Mouse (Mus musculus): ENCODE measurements at regions not wholly inside any gene's neighbourhood (a gene's known extent, or its start where the extent isn't known, plus 50 kb on each side); places are given as distances from the start of the nearest gene placed in this dataset.

DNA sequence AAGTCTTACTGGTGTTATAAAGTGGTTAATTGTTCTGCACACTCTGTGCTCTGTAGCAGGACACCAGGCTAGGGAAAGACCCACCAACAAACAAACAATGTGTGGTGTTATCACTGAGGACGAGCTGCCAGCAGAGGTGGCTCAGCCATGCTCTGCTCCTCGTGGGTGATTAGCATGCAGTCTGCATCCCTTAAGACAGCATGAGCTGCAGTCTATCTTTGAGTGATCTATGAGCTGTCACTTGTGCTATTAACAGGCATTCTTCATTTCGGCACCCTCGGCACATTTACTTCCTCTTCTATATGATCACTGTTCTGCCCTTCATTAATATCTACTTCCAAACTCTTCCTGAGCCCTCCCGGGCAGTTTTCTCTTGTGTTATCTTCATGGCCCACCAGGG, 178.5 kb upstream of the Ntf3 start:
- TF ChIP-seq NANOG (IDR thresholded peaks at IDR 0.05; ENCODE audit: borderline replicate concordance, low read length): no peak
- no peak for TF ChIP-seq POU5F1 (IDR thresholded peaks at IDR 0.05; ENCODE audit: borderline replicate concordance, low read length)
- TF ChIP-seq CTCF (conservative IDR thresholded peaks at IDR 0.05; ENCODE audit: low read length): no peak
- Histone ChIP-seq H3K36me3 (ENCODE audit: insufficient read depth, low read length) (no peaks in the 10 kb centered on the region), H3K27me3 (ENCODE audit: insufficient read depth, low read length) (no peaks in the 10 kb centered on the region), H3K4me3 (replicated peaks; ENCODE audit: low read length) (no peak overlapping the region), H3K9me3 (ENCODE audit: low read length) (no peaks in the 10 kb centered on the region), H3K4me1 (replicated peaks; ENCODE audit: low read depth, low read length) (no peaks in the 10 kb centered on the region)

GRCm38 (mm10) chr6:126340098-126340610, 173.4 kb upstream of the Ntf3 start:
- no peaks in the 10 kb centered on the region for H3K36me3 ChIP-seq (ENCODE audit: insufficient read depth, low read length)
- H3K4me1 ChIP-seq (replicated peaks; ENCODE audit: low read depth, low read length): no peaks in the 10 kb centered on the region
- TF ChIP-seq NANOG (IDR thresholded peaks at IDR 0.05; ENCODE audit: borderline replicate concordance, low read length) (no peak), POU5F1 (IDR thresholded peaks at IDR 0.05; ENCODE audit: borderline replicate concordance, low read length) (no peak), CTCF (conservative IDR thresholded peaks at IDR 0.05; ENCODE audit: low read length) (no peak)
- no peaks in the 10 kb centered on the region for H3K27me3 ChIP-seq (ENCODE audit: insufficient read depth, low read length)
- no peaks in the 10 kb centered on the region for H3K9me3 ChIP-seq (ENCODE audit: low read length)
- no peak overlapping the region for H3K4me3 ChIP-seq (replicated peaks; ENCODE audit: low read length)

GRCm38 (mm10) chr6:126337711-126338110, 171.0 kb upstream of the Ntf3 start:
- TF ChIP-seq NANOG (IDR thresholded peaks at IDR 0.05; ENCODE audit: borderline replicate concordance, low read length) (no peak), CTCF (conservative IDR thresholded peaks at IDR 0.05; ENCODE audit: low read length) (no peak), POU5F1 (IDR thresholded peaks at IDR 0.05; ENCODE audit: borderline replicate concordance, low read length) (no peak)
- Histone ChIP-seq H3K36me3 (ENCODE audit: insufficient read depth, low read length) (no peaks in the 10 kb centered on the region), H3K4me3 (replicated peaks; ENCODE audit: low read length) (no peak overlapping the region), H3K27me3 (ENCODE audit: insufficient read depth, low read length) (0 out of 2 replicates have a peak, but pooled peaks cover 2% of the 10 kb centered on the region), H3K4me1 (replicated peaks; ENCODE audit: low read depth, low read length) (no peaks in the 10 kb centered on the region), H3K9me3 (ENCODE audit: low read length) (no peaks in the 10 kb centered on the region)

GRCm38 (mm10) chr6:126334258-126334657, 167.5 kb upstream of the Ntf3 start:
- TF ChIP-seq NANOG (IDR thresholded peaks at IDR 0.05; ENCODE audit: borderline replicate concordance, low read length) (no peak), CTCF (conservative IDR thresholded peaks at IDR 0.05; ENCODE audit: low read length) (no peak), POU5F1 (IDR thresholded peaks at IDR 0.05; ENCODE audit: borderline replicate concordance, low read length) (no peak)
- Histone ChIP-seq H3K9me3 (ENCODE audit: low read length) (no peaks in the 10 kb centered on the region), H3K27me3 (ENCODE audit: insufficient read depth, low read length) (0 out of 2 replicates have a peak, but pooled peaks cover 2% of the 10 kb centered on the region), H3K36me3 (ENCODE audit: insufficient read depth, low read length) (no peaks in the 10 kb centered on the region), H3K4me3 (replicated peaks; ENCODE audit: low read length) (no peak overlapping the region), H3K4me1 (replicated peaks; ENCODE audit: low read depth, low read length) (peaks cover under 1% of the 10 kb centered on the region; the same call in 1 of the 2 replicates)

DNA sequence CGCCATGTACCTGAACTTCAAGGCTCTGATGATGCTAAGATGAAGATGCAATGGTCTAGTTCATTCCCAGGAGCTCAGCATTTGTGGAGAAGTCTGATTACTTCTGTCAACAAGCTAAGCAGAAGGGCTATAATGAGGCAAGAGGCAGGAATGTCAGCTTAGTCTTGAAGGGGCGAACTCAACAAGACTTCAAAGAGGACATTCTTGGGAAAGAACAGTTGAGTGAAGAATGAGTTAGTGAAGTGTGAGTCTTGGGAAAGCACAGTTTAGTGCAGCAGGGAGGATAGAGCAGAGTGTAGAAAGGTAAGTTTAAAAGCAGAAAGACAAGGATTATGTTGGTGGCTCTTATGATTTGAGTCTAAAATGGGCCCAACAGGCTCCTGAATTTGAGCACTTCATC, 160.5 kb upstream of the Ntf3 start:
- H3K27me3 ChIP-seq (ENCODE audit: insufficient read depth, low read length): no peaks in the 10 kb centered on the region
- peaks cover 8% of the 10 kb centered on the region for H3K4me1 ChIP-seq (replicated peaks; ENCODE audit: low read depth, low read length)
- TF ChIP-seq NANOG (IDR thresholded peaks at IDR 0.05; ENCODE audit: borderline replicate concordance, low read length): no peak
- TF ChIP-seq CTCF (conservative IDR thresholded peaks at IDR 0.05; ENCODE audit: low read length): no peak
- no peak for TF ChIP-seq POU5F1 (IDR thresholded peaks at IDR 0.05; ENCODE audit: borderline replicate concordance, low read length)
- no peaks in the 10 kb centered on the region for H3K9me3 ChIP-seq (ENCODE audit: low read length)
- H3K4me3 ChIP-seq (replicated peaks; ENCODE audit: low read length): no peak overlapping the region
- H3K36me3 ChIP-seq (ENCODE audit: insufficient read depth, low read length): no peaks in the 10 kb centered on the region

DNA sequence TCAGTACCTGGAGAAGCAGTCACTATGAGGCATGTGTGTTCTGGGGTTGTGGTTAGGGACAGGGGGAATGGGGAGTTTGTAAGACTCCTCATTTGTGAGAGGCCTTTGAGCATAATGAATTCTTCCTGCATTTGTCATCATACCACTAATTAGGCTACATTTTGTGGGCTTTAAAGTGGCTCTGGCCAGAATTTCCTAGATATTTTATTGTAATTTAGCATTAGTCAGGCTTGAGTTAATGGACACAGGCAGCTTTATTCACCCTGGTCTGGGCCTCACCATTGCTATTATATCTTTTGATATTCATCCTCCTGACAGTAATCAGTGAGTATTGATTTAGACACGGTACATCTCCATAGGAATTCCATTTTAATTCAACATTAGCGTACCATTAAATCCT, 151.8 kb upstream of the Ntf3 start:
- Histone ChIP-seq H3K4me3 (replicated peaks; ENCODE audit: low read length) (no peak overlapping the region), H3K36me3 (ENCODE audit: insufficient read depth, low read length) (no peaks in the 10 kb centered on the region), H3K4me1 (replicated peaks; ENCODE audit: low read depth, low read length) (no peaks in the 10 kb centered on the region), H3K9me3 (ENCODE audit: low read length) (no peaks in the 10 kb centered on the region), H3K27me3 (ENCODE audit: insufficient read depth, low read length) (no peaks in the 10 kb centered on the region)
- no peak for TF ChIP-seq POU5F1 (IDR thresholded peaks at IDR 0.05; ENCODE audit: borderline replicate concordance, low read length)

- Histone ChIP-seq H3K27me3 (ENCODE audit: insufficient read depth, low read length) (no peaks in the 10 kb centered on the region), H3K9me3 (ENCODE audit: low read length) (no peaks in the 10 kb centered on the region), H3K36me3 (ENCODE audit: insufficient read depth, low read length) (no peaks in the 10 kb centered on the region), H3K4me3 (replicated peaks; ENCODE audit: low read length) (no peak overlapping the region), H3K4me1 (replicated peaks; ENCODE audit: low read depth, low read length) (peaks cover 32% of the 10 kb centered on the region)
- TF ChIP-seq CTCF (conservative IDR thresholded peaks at IDR 0.05; ENCODE audit: low read length) (no peak), NANOG (IDR thresholded peaks at IDR 0.05; ENCODE audit: borderline replicate concordance, low read length) (peak; percentile 77; the same call in 1 of the 2 replicates), POU5F1 (IDR thresholded peaks at IDR 0.05; ENCODE audit: borderline replicate concordance, low read length) (peak; percentile 87)
Observed at GRCm38 (mm10) chr6:126310786-126311480, 144.2 kb upstream of the Ntf3 start.

DNA sequence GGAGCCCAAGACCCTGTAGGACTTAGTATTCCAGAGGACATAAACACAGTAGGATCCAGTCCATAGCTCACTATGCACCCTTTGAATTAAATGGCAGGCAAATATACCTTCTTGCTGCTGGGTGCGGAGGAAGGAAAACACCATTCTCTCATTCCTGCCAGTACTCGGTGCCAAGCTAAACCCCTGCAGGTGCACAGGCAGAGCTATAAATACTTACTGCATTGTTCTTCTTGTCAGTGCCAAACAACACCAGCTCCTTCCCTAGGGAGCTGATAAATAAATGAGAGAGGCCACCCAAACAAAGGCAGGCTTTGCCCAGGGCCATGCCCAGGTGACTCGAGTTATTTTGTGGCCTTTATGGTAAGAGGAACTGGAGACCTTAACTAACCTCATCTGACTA, 136.4 kb upstream of the Ntf3 start:
- TF ChIP-seq NANOG (IDR thresholded peaks at IDR 0.05; ENCODE audit: borderline replicate concordance, low read length) (no peak), POU5F1 (IDR thresholded peaks at IDR 0.05; ENCODE audit: borderline replicate concordance, low read length) (no peak), CTCF (conservative IDR thresholded peaks at IDR 0.05; ENCODE audit: low read length) (no peak)
- H3K36me3 ChIP-seq (ENCODE audit: insufficient read depth, low read length): no peaks in the 10 kb centered on the region
- H3K27me3 ChIP-seq (ENCODE audit: insufficient read depth, low read length): no peaks in the 10 kb centered on the region
- H3K4me3 ChIP-seq (replicated peaks; ENCODE audit: low read length): no peak overlapping the region
- H3K9me3 ChIP-seq (ENCODE audit: low read length): no peaks in the 10 kb centered on the region
- H3K4me1 ChIP-seq (replicated peaks; ENCODE audit: low read depth, low read length): 0 out of 2 replicates have a peak, but pooled peaks cover 5% of the 10 kb centered on the region

DNA sequence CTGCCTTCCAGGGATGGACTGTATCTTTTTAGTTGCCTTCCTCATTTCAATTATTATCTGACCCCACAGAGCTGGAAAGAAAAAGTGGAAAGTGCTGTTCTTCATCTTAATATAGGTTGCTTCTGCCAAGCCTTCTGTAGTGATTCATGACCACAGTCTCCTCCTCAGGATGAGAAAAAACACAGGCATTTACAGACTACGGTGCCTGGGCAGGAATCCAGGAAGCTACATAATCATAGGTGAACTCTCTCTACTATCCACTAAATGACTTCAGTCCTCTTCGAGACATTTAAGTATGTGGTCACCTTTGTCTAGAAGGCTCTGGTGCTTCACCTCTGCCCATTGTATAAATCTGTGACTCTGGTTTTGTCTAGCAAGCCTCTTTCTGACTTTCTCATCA, 124.9 kb upstream of the Ntf3 start:
- Histone ChIP-seq H3K36me3 (ENCODE audit: insufficient read depth, low read length) (no peaks in the 10 kb centered on the region), H3K9me3 (ENCODE audit: low read length) (no peaks in the 10 kb centered on the region)
- TF ChIP-seq CTCF (conservative IDR thresholded peaks at IDR 0.05; ENCODE audit: low read length): no peak
- no peak for TF ChIP-seq NANOG (IDR thresholded peaks at IDR 0.05; ENCODE audit: borderline replicate concordance, low read length)
- no peak for TF ChIP-seq POU5F1 (IDR thresholded peaks at IDR 0.05; ENCODE audit: borderline replicate concordance, low read length)

More for the DNA sequence above, 124.9 kb upstream of the Ntf3 start:
- H3K4me1 ChIP-seq (replicated peaks; ENCODE audit: low read depth, low read length): no peaks in the 10 kb centered on the region
- no peaks in the 10 kb centered on the region for H3K27me3 ChIP-seq (ENCODE audit: insufficient read depth, low read length)
- no peak overlapping the region for H3K4me3 ChIP-seq (replicated peaks; ENCODE audit: low read length)

Measured in E14TG2a.4 (cell line).